Mouse (Mus musculus): ENCODE measurements around the gene Rbms3.

Gene Rbms3

DNA sequence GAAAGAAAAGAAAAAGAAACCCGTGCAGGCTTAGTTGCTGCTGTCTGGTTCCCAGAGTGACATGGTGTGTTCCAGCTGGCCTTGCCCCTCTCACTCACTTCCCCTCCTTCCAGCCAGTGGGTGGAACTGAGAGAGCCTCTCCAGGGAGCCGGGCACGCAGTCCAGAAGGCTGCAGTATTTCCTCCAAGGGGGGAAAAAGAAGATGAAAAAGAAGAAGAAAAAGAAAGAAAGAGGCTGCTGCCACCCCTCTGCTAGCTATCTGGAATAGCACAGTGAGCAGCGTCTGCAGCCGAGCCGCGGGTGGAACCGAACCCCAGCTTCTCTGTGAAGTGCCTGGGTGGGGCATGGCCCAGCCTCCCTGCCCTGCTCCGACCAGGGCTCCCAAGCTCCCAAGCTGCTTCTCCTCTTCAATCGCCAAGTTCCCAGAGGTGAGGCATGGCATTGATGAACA is 377.3 kb downstream of the Rbms3 start:
- peak; percentile 24 for DNase-seq (ENCODE audit: low read depth, low spot score)

DNA sequence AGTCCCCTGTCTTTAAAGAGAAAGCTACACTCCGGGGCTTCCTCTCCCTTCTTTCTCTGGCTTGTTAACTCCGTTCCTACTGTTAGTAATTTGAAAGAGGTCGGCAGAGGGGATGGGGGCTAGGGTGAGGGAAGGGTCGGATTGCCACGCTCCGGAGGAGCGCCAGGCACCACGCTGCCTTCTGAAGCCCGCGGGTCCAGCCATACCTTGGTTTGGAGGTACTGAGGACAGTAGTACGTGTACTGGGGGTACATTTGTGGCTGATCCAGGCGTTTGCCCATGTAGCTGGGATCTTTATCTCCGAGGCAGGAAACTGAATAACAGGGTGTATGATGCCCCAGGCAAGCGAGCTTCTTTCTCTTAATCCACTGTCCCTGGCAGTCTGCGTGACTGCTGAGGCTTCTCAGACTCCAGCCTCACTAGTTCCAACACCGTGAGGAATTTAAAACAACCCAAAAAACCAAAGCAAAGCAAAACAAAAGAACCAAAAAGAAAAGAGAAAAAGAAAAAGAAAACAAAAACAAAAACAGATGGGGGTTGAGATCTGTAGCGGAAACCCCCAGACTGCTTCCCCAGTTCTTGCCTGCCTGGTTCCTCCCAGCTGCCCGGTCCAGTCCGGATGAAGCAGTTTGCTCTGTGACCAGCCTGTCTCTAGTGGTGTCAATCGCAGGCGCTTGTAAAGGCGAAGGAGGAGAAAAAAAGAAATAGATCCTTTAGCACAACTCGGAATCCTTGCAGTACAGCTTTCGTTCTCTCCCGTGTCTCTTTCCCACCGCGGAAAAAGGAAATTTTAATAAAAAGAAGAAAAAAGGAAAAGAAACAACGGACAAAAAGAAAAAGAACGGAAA is 378.0 kb downstream of the Rbms3 start:
- DNase-seq (ENCODE audit: low read depth, low spot score) = peak; percentile 21

DNA sequence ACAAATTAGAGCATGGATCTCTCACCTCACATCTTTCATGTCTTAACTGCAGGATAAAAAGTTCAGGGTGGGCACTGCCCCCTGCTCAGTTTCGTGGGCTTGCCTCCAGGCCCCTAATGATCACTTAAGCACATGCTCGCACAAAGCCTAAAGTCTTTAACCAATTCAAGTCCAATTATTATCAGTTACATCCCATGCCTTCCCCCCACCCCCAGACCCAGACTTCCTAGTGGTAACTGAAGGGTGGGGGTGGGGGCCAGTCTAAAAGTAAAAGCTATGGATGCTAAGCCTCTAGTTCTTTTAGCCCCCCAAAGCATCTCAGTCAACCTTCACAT is 378.9 kb downstream of the Rbms3 start:
- no peak for DNase-seq (ENCODE audit: low read depth, low spot score)

DNA sequence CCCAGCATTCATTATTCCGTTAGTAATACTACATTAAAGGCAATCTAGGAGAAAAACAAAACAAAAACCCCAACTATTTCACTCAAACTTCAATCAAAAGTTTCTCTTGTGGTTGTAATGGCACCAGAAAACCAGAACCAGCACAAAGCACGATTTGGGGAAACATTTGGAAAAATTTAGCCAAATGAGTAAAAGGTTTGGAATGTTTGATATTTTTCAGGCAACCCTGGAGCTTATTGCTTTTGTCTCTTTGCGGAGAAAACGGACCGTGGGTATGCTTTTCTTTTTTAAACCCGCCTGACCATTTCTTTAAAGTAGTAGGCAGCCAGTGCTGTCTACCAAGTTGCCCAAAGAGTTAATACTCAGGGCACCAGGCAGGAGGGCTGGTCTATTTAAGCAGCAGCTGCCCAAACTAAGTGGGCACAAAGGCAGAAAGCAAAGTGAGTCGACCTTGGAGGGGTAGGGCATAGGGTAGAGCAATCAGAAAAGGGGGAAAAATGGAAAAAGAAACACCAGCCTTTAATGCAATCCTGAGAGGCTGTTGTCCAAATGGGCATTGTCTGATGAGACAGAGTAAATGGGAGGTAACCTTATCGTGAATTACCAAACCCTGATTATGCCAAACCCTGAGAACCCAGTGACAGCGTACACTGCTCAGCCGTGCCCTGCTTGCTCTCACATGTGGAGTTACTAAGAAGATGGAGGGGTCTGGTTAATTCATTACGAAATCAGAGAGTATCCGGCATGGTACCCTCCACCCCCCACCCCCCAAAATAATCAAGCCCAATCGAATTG is 379.5 kb downstream of the Rbms3 start:
- no peak for DNase-seq (ENCODE audit: low read depth, low spot score)

DNA sequence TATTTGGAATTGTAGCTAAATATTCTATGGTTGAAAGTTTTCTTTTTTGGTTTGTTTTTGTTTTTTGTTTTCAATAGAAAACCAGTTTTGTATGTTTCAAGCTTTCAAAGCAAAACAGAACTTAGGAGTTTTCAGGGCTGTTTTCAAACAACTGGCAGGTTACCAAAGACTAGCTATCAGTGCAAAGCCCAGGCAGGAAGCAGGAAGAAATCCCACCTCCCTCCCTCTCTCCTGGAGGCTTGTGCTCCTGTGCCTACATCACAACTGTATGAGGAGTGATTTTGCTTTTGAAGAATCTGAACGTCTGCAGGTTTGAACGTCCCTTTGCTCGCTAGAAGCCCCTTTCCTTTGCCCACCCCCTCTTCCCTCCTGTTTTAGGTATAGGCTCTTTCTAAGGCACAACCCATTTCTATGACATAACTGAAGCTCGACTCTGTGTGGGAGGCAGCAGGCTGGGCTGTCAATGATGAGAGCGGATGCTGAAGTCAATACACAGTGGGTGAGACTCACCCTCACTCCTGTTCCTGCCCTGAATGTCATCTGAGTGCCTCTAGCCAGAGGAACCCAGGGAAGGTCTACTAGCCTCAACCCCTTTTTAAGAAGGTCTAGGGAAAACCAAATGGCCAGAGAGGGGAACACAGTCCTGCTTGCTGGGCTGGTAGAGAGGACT is 382.3 kb downstream of the Rbms3 start:
- no peak for DNase-seq (ENCODE audit: low read depth, low spot score)

DNA sequence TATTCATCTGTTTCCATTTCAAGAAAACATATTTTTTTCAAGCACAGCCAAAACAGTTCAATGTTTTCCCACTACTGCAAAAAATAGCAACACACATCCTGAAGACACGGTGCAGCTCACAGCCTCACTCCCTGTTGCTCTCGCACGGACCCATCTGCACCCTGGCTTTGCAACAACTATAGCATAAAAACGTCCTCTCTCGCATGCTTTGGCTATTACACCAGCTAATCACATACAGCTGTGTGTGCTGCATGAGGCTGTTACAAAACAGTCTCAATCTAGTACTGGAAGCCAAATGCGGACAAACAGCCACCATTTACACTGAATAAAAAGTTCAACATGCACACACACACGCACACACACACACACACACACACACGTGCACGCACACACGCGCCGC is 383.5 kb downstream of the Rbms3 start:
- DNase-seq (ENCODE audit: low read depth, low spot score) = no peak

DNA sequence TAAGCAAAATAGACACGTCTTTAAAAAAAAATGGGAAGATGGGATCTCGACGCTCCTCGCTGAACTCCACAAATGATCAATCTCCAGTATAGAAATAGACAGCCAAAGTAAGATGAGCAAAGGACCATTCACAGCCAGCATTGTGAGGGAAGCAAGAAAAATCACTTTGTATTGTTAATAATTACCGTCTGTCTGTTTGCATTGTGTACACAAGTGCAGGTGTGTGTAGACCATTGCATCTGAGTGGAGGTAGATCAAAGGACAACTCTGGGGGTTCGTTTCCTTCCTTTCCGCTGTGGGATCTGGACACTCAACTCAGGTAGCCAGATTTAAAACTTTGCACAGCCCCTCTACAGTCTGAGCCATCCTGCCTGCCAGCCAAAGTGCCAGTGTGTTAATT is 386.3 kb downstream of the Rbms3 start:
- no peak for DNase-seq (ENCODE audit: low read depth, low spot score)

DNA sequence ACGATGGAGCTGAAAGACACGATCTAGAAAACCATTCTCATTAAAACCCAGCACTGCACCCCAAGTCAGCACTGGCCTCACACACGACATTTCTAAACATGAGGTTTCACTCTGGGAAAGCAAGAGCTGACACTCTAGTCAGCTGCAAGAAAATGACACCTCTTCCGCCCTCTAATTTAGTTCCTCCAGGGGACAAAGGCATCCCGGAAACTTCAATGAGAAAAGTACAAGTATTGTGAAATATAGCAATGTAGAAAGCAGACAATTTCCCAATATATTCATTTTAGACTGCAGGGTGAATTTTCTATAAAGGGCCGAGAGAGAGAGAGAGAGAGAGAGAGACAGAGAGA is 395.0 kb downstream of the Rbms3 start:
- no peak for DNase-seq (ENCODE audit: low read depth, low spot score)

DNA sequence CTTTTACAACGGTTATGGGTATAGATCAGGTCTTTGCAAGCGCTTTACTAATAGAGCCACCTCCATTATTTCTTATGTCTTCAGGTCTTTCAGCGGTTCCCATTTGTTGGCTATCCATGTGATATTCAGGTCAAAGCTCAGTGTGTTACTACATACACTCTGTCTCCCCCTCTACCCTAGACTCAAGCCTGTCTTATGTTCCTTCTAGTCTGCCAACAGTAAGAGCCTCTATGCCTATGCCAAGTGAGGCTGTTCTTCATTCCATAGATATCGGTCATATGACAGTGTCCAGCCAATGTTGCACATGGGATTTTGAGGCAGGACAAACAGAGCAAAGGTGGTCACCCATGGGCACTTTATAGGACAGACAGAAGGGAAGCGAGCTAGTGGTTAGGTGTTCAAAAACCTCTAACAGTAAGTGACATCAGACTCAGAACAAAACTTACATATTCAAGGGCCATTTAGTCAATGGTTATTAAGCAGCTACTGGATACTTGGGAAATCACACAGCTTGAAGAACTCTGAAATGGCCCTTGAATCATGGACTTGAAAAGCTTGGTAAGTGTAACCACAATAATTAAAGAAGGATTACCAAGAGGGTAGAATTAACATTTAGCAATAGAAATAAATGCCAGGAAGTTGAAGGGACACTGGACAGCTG is 395.5 kb downstream of the Rbms3 start:
- no peak for DNase-seq (ENCODE audit: low read depth, low spot score)

DNA sequence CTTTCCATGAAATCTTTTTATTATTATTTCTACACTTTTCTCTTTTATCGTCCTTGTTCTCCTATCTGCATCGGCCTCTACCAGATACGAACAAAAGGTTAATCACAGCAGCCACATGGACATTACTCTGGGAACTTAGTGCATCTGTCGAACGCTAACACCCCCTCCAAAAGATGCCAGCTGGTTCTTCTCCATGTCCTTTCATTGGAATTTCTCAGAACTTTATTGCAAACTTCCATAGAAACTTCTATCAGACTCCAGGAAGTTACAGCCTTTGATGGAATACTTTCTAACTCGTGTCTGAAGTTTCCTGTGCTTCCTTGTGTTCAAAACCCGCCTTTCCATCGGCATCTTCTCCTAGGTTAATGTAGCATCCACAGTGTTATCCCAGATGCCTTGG is 407.0 kb downstream of the Rbms3 start:
- DNase-seq (ENCODE audit: low read depth, low spot score) = no peak

DNA sequence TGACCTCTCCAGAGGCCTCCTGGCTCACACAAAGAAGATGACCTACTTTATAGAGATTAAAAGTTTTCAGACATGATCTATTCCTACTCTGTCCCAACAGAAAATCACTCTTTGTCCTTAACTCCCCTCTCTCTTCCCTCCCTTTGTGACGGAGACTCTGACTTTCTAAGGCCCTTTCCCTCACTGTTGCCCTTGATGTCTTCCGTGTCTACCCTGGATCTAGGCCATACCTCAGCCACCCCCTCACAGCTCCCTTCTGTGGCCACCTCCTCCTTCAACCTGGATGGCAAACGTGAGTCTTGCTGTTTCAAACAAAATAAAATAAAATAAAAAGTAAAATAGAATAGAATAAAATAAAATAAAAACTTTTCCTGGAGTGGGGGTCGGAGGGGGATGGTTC is 408.2 kb downstream of the Rbms3 start:
- DNase-seq (ENCODE audit: low read depth, low spot score) = no peak

DNA sequence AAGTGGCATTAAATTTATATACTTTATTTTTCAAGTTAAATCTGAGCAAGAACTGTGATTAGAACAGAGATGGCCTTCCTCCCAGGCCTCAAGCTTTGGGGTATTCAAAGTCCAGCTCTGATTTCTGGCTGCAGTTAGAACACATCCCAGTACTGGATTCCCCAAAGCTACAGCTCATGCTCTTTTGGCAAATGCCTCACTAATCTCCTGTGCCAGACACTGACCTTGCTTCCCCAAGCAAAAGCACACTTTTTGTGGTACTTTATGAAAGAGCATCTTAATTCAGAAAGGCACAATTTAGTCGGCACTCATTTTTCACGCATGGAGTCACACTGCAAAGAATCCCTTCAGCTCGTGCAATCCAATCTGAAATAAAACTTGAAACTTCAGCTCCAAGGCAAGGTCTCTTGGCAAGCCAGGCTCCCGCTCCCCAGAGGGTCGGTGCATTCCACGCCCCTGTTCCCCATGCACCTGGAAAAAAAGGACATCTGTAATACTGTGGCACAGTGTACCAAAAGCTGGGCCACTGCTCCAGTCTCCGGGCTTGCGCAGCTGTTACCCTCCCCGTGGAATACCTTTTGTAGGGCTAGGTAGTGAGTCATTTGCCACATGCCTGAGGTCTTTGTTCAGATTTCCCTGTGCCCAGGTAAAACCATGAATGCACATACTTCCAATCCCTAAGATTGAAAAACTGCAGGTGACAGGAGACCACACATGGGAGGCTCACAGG is 413.5 kb downstream of the Rbms3 start:
- DNase-seq (ENCODE audit: low read depth, low spot score) = no peak

DNA sequence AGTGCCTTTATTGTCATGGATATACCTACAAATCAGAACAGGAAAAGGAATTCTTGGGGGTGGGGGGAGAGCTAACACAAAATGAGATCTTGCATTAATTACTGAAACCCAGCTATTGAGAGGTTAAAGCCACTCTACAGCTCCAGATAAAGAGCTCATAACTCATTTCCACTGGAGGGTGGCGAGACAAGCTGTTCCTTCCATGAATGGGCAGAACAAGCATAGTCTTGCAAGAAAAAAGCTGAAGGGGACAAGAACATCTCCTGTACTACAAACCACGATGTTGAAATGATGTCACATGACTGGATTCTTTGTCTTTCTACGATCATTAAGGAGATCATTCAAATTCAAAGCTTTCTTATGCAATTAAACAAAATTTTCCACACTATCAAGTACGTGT is 417.7 kb downstream of the Rbms3 start:
- no peak for DNase-seq (ENCODE audit: low read depth, low spot score)

DNA sequence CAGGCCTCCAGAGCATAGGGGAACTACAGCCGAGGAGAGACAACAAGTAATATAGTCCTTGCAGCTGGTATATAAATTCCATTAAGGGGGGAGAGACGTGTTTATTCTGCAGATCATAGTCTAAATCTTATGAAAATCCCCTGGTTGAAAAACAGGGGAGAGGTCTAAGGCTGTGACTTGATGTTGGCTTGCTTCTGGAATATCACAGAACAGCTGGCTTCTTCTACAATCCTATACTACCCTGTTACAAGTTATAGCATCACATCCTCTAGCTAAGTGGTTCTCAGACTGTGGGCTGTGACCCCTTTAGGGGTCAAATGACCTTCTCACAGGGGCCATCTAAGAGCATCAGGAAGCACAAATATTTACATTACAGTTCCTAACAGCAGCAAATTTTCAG is 419.4 kb downstream of the Rbms3 start:
- no peak for DNase-seq (ENCODE audit: low read depth, low spot score)

DNA sequence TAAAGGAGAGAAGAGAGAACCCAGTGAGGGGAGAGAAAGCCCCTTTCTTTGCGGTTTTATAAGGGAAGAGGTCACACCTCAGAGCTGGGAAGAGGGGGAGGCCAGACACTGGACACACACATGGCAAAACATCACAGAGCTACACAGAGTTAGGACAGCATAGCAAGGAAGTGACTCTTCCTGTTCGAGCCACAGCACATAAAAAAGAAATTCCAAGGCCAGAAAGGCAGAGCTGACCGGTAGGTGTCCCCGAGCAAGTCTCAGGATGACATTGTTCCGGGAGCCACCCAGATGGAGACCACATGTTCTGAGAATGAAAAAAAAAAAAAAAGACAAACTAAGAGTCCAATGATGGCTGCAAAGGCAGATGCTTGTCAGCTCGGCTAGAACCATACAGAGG is 424.3 kb downstream of the Rbms3 start:
- DNase-seq (ENCODE audit: low read depth, low spot score) = no peak

DNA sequence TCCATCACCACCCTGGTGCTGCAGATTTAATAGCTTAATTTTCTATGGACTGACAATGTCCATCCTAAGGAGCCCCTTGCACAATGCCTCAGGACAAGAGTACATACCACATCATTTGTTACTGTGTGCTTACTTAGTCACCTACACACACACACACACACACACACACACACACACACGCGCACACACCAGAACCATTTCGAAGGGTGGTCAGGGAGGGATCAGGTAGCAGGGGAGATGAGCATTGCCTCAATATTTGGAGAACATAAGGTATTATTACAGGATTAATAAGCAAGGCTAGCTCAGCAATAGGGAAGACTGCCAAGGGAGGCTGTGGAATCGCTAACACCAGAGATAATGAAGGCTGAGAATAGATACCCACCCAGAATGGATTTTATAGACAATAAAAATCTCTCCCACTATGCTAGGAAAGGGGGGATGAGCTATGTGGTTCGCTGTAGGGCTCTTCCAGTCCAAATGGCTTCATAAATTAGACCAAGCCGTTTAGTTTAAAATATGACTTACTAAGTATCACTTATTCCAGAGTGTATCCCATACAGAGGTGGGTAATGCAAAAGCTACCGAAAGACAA is 429.6 kb downstream of the Rbms3 start:
- no peak for DNase-seq (ENCODE audit: low read depth, low spot score)

DNA sequence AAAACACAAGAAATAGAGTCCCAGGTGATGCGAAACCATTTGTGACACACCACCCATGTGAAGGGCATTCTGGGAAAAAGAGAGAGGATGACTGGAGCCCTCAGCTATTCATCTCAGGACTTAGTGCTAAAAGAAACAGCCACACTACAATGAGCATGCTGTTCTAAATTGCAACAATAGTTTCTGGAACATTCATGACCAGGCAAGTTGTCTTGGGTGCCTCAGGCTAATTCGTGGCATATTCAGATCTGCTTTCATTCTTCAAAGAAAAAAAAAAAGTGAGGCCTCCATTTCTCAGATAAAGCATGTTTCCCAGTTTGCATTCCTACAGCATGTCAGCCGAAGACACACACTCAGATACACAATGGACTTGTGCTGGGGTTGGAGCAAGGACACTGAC is 432.2 kb downstream of the Rbms3 start:
- no peak for DNase-seq (ENCODE audit: low read depth, low spot score)

DNA sequence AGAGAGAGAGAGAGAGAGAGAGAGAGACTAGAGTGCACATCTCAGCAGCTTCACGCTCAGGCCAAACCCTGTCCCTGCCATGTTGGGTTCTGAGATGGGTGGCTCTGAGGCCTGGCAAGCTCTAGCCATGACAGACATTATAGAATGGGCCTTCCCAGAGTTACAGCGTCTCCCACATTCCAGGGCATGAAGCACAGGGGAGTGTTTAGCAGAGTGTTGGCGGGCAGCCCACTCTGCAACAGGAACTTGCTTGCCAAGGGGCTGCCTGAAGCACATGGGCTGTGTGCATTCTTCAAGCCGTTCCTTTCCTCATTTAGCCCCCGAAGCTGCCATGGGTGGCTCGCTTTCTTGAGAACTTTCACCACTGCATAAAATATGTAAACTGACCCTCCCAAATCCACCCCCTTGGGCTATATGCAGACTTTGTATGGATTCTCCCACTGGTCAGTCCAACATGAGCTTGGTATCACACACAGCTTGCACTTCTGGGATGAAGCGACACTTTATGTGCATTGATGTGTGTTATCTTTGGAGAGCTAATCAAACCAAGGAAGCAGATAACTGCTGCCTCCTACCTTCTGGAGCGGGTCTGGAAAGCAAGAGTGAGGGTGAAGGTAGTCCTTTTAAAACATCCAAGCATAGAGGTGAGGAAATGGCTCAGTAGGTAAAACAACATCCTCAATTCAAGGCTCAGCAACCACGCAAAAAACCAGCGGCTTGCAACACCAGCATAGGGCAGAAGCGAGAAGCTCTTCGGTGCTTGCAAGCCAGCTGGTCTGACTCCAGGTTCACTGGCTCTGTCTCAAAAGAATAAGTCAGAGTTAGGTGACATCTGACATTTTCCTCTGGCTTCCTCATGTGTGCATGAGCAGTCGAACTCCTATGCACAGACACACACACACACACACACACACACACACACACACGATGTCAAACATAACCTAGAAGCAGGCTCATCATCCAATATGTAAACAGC is 436.9 kb downstream of the Rbms3 start:
- DNase-seq (ENCODE audit: low read depth, low spot score) = no peak

DNA sequence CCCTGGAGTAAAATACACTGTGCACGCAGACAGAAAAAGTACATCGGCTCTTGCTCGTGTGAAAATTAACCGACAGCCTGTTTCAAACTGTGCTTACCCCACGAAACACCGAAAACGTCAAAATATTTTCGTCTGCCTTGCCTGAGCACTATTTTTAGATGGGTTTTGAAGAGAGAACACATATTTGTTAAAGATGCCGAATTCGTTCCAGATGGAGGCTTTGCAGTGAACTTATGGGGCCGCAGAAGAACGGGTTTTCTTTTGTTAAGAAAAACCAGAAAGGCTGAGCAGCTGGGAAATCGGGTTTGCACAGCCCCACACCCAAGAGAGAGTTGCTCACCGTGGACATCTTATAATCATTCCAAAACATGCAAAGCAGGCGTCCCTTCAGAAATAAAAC is 437.6 kb downstream of the Rbms3 start:
- DNase-seq (ENCODE audit: low read depth, low spot score) = no peak

DNA sequence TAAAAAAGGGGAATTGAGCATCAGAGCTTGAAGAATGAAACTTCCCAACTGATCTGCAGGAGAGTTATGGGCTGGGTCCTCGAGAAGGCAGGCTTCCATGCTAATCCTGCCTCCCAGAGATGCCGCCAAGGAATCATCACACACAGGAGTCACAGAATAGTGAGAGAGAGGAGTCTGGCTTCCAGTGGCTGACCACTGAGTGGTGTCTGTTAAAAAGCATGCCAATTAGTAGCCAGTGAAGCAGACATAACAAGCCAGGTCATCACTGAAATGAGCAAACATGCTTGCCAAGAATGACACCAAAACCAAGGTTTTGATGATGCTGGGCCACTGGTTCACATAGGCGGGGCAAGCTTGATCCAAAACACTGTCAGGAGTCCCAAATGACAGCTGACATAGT is 441.3 kb downstream of the Rbms3 start:
- no peak for DNase-seq (ENCODE audit: low read depth, low spot score)
